Mouse (Mus musculus): ENCODE results near the gene Igfbp3. TPM values are rescaled to one million over a fixed set of nuclear protein-coding genes. Genes with fewer than 3 reads are reported as not detected.

The Igfbp3 gene
- polyA plus RNA-seq, 1 experiment from 2014 or later, result 53.7 TPM

- no peaks in the 10 kb centered on the region for H3K36me3 ChIP-seq (replicated peaks; ENCODE audit: control insufficient read depth, insufficient read depth, low read depth, low read length)
Observed at GRCm38 (mm10) chr11:7156427-7156826, 57.3 kb downstream of the Igfbp3 start.

More at GRCm38 (mm10) chr11:7156427-7156826, 57.3 kb downstream of the Igfbp3 start:
- Histone ChIP-seq H3K9ac (replicated peaks; ENCODE audit: low read length) (no peak overlapping the region), H3K4me3 (ENCODE audit: low read depth, low read length) (no peak overlapping the region), H3K27ac (replicated peaks; ENCODE audit: low read depth, low read length) (no peak overlapping the region), H3K9me3 (replicated peaks; ENCODE audit: control insufficient read depth, low read length) (no peaks in the 10 kb centered on the region), H3K27me3 (ENCODE audit: control insufficient read depth, insufficient read depth, low read length) (no peaks in the 10 kb centered on the region), H3K4me1 (ENCODE audit: control insufficient read depth, insufficient read depth, low read length) (no peaks in the 10 kb centered on the region), H3K4me2 (ENCODE audit: low read depth, low read length) (no peak overlapping the region)
- DNase-seq (ENCODE audit: low spot score), result no peak
- no peak for ATAC-seq (replicated peaks; ENCODE audit: insufficient number of reproducible peaks, low FRiP score, low TSS enrichment, low read depth)
- 78% methylated on average over 4 of the region's 4 CpGs for WGBS

Other genes starting within 250 kb of the Igfbp3 start
- 1.3 and 1.4 TPM in 2 replicates for gene Adcy1, start 150.4 kb downstream of the Igfbp3 start, polyA plus RNA-seq (2014; fragmentation: Nextera tagmentation; extraction: Ambion mirVana)
- gene Gm11985, start 25.4 kb downstream of the Igfbp3 start, polyA plus RNA-seq (2014; fragmentation: Nextera tagmentation; extraction: Ambion mirVana), result not detected in 2 replicates
- gene Igfbp1, start 16.1 kb downstream of the Igfbp3 start, polyA plus RNA-seq (2014; fragmentation: Nextera tagmentation; extraction: Ambion mirVana), result 0.27 and 0.50 TPM in 2 replicates

Measured in embryonic facial prominence, embryonic 11.5 days (tissue).